Mouse (Mus musculus) brain, embryonic 18.5 days (tissue): ENCODE measurements around the gene Lsg1.

Experiments used
- DNase-seq: peaks from one replicate; pipeline ENCODE4 v3.0.0-alpha.2; 2012; ENCODE audit warnings: low read depth, low spot score

Gene Lsg1

GRCm38 (mm10) chr16:30520361-30520823 lies 67.0 kb downstream of the Lsg1 start:
- DNase-seq: peak; percentile 39

GRCm38 (mm10) chr16:30518635-30519034 lies 68.8 kb downstream of the Lsg1 start:
- no peak for DNase-seq

GRCm38 (mm10) chr16:30517666-30518283 lies 69.6 kb downstream of the Lsg1 start:
- DNase-seq: no peak

- DNase-seq: no peak
These were observed 70.4 kb downstream of the Lsg1 start for GRCm38 (mm10) chr16:30516993-30517392.

GRCm38 (mm10) chr16:30515418-30515817 lies 72.0 kb downstream of the Lsg1 start:
- DNase-seq: no peak

- no peak for DNase-seq
These were observed 74.1 kb downstream of the Lsg1 start for GRCm38 (mm10) chr16:30513050-30514024.

- DNase-seq: no peak
These were observed 74.9 kb downstream of the Lsg1 start for GRCm38 (mm10) chr16:30512375-30513049.

GRCm38 (mm10) chr16:30511563-30512340 lies 75.6 kb downstream of the Lsg1 start:
- DNase-seq: no peak

- peak; percentile 72 for DNase-seq
These were observed 76.6 kb downstream of the Lsg1 start for GRCm38 (mm10) chr16:30510504-30511451.
